Mouse (Mus musculus) embryonic facial prominence, embryonic 11.5 days (tissue): ENCODE measurements at regions not wholly inside any gene's neighbourhood (a gene's known extent, or its start where the extent isn't known, plus 50 kb on each side); places are given as distances from the start of the nearest gene placed in this dataset.

Source experiments
- ATAC-seq: fragments of 200-750 bp; cut with Nextera tagmentation; replicated peaks from 2 replicates; pipeline ENCODE4 v1.8.0; 2017; ENCODE audit warnings: low read depth; ENCODE audit not compliant: insufficient number of reproducible peaks, low FRiP score, low TSS enrichment
- DNase-seq: peaks from one replicate; pipeline ENCODE4 v3.0.0-alpha.2; 2015; ENCODE audit warnings: low spot score
- H3K27ac ChIP-seq: fragments of 300-500 bp; sonication (generic); replicated peaks from 2 replicates; pipeline ENCODE4 v1.5.1; 2014; ENCODE audit warnings: mild to moderate bottlenecking, low read depth, low read length, control low read depth
- H3K27me3 ChIP-seq: fragments of 300-500 bp; sonication (generic); 2 replicates; pipeline ENCODE4 v1.6.1; 2014; ENCODE audit warnings: mild to moderate bottlenecking, low read length, moderate library complexity, mixed read lengths; ENCODE audit not compliant: control insufficient read depth, insufficient read depth
- H3K36me3 ChIP-seq: fragments of 300-500 bp; sonication (generic); replicated peaks from 2 replicates; pipeline ENCODE4 v1.6.1; 2014; ENCODE audit warnings: low read depth, mild to moderate bottlenecking, low read length, moderate library complexity, mixed read lengths; ENCODE audit not compliant: control insufficient read depth, insufficient read depth
- H3K4me1 ChIP-seq: fragments of 300-500 bp; sonication (generic); 2 replicates; pipeline ENCODE4 v1.6.1; 2014; ENCODE audit warnings: low read length, mixed read lengths; ENCODE audit not compliant: control insufficient read depth, insufficient read depth
- H3K4me2 ChIP-seq: fragments of 300-500 bp; sonication (generic); 2 replicates; pipeline ENCODE4 v1.6.1; 2014; ENCODE audit warnings: low read depth, mild to moderate bottlenecking, control low read depth, low read length, moderate library complexity
- H3K4me3 ChIP-seq: fragments of 300-500 bp; sonication (generic); 2 replicates; pipeline ENCODE4 v1.5.1; 2014; ENCODE audit warnings: low read depth, low read length, control low read depth
- H3K9ac ChIP-seq: fragments of 300-500 bp; sonication (generic); replicated peaks from 2 replicates; pipeline ENCODE4 v1.6.1; 2014; ENCODE audit warnings: mild to moderate bottlenecking, control low read depth, low read length
- H3K9me3 ChIP-seq: fragments of 300-500 bp; sonication (generic); replicated peaks from 2 replicates; pipeline ENCODE4 v1.6.1; 2016; ENCODE audit warnings: mild to moderate bottlenecking, low read length, inconsistent platforms, mixed read lengths; ENCODE audit not compliant: control insufficient read depth
- WGBS: fragments of 180-500 bp; shearing (Covaris S2); extraction: QIAGEN DNeasy Blood & Tissue Kit; methylation state at CpG from one replicate; pipeline ENCODE4 v1.1.7; 2014; 5-methylcytosine and 5-hydroxymethylcytosine counted together

- WGBS, result 0% methylated on average over 15 of the region's 17 CpGs
Observed at GRCm38 (mm10) chr8:34325841-34326613, 214.5 kb upstream of the Gm10131 start.

GRCm38 (mm10) chr8:34320158-34320587, 208.6 kb upstream of the Gm10131 start:
- DNase-seq, result peak; percentile 61
- H3K9me3 ChIP-seq, result no peaks in the 10 kb centered on the region
- no peaks in the 10 kb centered on the region for H3K36me3 ChIP-seq
- no peak overlapping the region for H3K9ac ChIP-seq
- WGBS, result 60% methylated on average over 6 of the region's 6 CpGs
- no peak overlapping the region for H3K4me2 ChIP-seq
- H3K27ac ChIP-seq, result no peak overlapping the region
- no peaks in the 10 kb centered on the region for H3K4me1 ChIP-seq
- ATAC-seq, result peak; percentile 78
- no peak overlapping the region for H3K4me3 ChIP-seq
- no peaks in the 10 kb centered on the region for H3K27me3 ChIP-seq

More at GRCm38 (mm10) chr8:34325841-34326613, 214.5 kb upstream of the Gm10131 start:
- DNase-seq (peak; percentile 53), ATAC-seq (peak; percentile 67)
- peak overlapping the region; percentile 69 for H3K4me2 ChIP-seq
- H3K36me3 ChIP-seq, result no peaks in the 10 kb centered on the region
- peak overlapping the region; percentile 28 for H3K4me3 ChIP-seq
- H3K9ac ChIP-seq, result peak overlapping the region; percentile 43; the same call in 1 of the 2 replicates
- no peaks in the 10 kb centered on the region for H3K4me1 ChIP-seq
- H3K27ac ChIP-seq, result no peak overlapping the region
- no peaks in the 10 kb centered on the region for H3K9me3 ChIP-seq
- no peaks in the 10 kb centered on the region; the same call in 1 of the 2 replicates for H3K27me3 ChIP-seq

GRCm38 (mm10) chr8:34319719-34320118, 208.2 kb upstream of the Gm10131 start:
- no peaks in the 10 kb centered on the region for H3K9me3 ChIP-seq
- 90% methylated on average over 5 of the region's 5 CpGs for WGBS
- DNase-seq (no peak), ATAC-seq (no peak)
- no peaks in the 10 kb centered on the region for H3K36me3 ChIP-seq
- H3K9ac ChIP-seq, result no peak overlapping the region
- no peak overlapping the region for H3K4me2 ChIP-seq
- no peaks in the 10 kb centered on the region for H3K27me3 ChIP-seq
- no peak overlapping the region for H3K4me3 ChIP-seq
- H3K4me1 ChIP-seq, result no peaks in the 10 kb centered on the region
- H3K27ac ChIP-seq, result no peak overlapping the region

GRCm38 (mm10) chr8:34315233-34315632, 203.7 kb upstream of the Gm10131 start:
- no peak overlapping the region for H3K9ac ChIP-seq
- no peaks in the 10 kb centered on the region for H3K27me3 ChIP-seq
- no peaks in the 10 kb centered on the region for H3K36me3 ChIP-seq
- H3K4me1 ChIP-seq, result no peaks in the 10 kb centered on the region
- H3K4me3 ChIP-seq, result no peak overlapping the region
- no peak overlapping the region for H3K27ac ChIP-seq
- no peak for DNase-seq
- ATAC-seq, result no peak
- H3K9me3 ChIP-seq, result no peaks in the 10 kb centered on the region
- no peak overlapping the region for H3K4me2 ChIP-seq

- no peak overlapping the region for H3K9ac ChIP-seq
- no peak overlapping the region for H3K4me2 ChIP-seq
- 62% methylated on average over 7 of the region's 7 CpGs for WGBS
- ATAC-seq (no peak; the same call in 1 of the 2 replicates), DNase-seq (no peak)
- H3K36me3 ChIP-seq, result no peaks in the 10 kb centered on the region
- H3K4me3 ChIP-seq, result no peak overlapping the region
- no peaks in the 10 kb centered on the region for H3K9me3 ChIP-seq
- no peaks in the 10 kb centered on the region for H3K27me3 ChIP-seq
- H3K27ac ChIP-seq, result no peak overlapping the region
- no peaks in the 10 kb centered on the region for H3K4me1 ChIP-seq
Observed at GRCm38 (mm10) chr8:34305542-34306485, 194.3 kb upstream of the Gm10131 start.

- Histone ChIP-seq H3K36me3 (no peaks in the 10 kb centered on the region), H3K9me3 (no peaks in the 10 kb centered on the region), H3K4me3 (no peak overlapping the region), H3K27ac (no peak overlapping the region), H3K9ac (no peak overlapping the region), H3K27me3 (no peaks in the 10 kb centered on the region), H3K4me1 (no peaks in the 10 kb centered on the region), H3K4me2 (no peak overlapping the region)
- ATAC-seq (no peak), DNase-seq (no peak)
- 81% methylated on average over 11 of the region's 11 CpGs for WGBS
Observed at GRCm38 (mm10) chr8:34303815-34304214, 192.3 kb upstream of the Gm10131 start.

- WGBS, result 64% methylated on average over 15 of the region's 15 CpGs
- Histone ChIP-seq H3K9ac (no peak overlapping the region), H3K27me3 (no peaks in the 10 kb centered on the region), H3K9me3 (no peaks in the 10 kb centered on the region), H3K36me3 (no peaks in the 10 kb centered on the region), H3K27ac (no peak overlapping the region), H3K4me1 (no peaks in the 10 kb centered on the region), H3K4me2 (no peak overlapping the region), H3K4me3 (no peak overlapping the region)
- ATAC-seq (no peak), DNase-seq (no peak)
Observed at GRCm38 (mm10) chr8:34300331-34300903, 188.9 kb upstream of the Gm10131 start.
